Mouse (Mus musculus): Measurements from ENCODE around the gene Ahnak2.

Ahnak2 gene

DNA sequence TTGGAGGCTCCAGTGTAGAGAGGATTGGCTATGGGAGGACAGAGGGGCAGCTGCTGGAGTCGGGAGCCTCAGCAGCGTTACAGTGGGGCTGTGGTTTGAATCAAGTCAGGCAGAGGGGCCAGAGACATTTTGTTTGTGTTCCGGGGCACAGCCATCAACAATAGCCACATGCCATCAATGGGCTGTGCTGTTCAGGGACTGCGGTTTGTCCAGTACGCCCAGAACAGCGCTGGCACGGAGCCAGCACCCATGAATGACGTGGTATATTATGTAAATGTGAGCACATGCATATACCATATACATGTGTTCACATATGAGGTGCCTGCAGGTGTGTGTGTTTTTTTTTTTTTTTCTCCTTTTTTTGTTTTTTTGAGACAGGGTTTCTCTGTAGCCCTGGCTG, 74.7 kb downstream of the Ahnak2 start:
- DNase-seq = peak; percentile 41

DNA sequence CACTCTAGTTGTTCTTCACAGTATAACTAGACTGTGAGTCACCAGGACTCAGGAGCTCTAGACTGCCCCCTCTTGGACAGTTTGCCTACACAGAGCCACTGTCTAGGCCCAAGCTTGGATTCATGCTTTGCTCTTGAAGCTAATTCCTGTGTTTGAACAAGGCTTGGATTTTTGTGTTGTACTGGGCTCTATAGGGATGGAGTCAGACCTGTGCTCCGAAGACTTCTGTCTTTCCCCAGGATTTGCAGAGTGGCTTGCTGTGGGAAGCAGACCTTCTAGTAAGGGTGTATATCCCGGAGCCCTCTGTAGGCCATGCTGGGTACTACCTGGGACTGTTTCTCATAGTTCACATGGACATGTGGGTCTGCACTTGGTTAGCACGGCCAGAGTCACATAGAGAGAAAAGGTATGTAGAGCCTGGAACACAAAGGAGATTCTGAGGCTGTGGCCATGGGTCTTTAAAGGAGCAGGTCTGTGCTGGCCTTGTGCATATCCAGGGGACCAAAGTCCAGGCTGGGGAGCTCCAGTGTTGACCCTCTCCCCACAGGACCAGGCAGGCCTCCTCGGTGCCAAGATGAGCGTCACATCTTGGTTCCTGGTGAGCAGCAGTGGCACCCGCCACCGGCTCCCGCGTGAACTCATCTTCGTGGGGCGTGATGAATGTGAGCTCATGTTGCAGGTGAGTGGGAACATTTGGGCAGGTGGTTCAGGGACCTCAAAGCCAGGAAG, 78.2 kb downstream of the Ahnak2 start:
- peak; percentile 83 for DNase-seq

DNA sequence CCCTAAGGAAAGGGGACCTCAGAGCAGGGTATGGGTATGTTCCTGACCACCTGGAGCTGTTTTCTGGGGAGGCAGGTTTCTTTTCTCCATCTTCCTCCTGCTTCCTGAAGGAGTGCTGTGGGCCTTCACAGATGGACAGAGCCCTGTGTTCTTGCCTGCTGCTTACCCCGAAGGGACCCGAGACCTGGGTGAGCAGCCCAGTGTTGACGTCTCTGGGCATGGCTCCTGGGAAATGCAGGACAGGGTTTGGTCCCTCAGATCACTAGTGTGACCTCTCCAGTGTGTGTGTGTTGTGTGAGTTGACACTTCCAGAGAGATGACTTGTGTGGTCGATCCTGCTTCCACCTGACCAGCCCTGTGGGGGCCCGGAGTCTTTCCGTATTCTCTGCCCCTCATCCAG, 79.0 kb downstream of the Ahnak2 start:
- peak; percentile 51 for DNase-seq

GRCm38 (mm10) chr12:112723028-112723330, 79.5 kb downstream of the Ahnak2 start:
- peak; percentile 77 for DNase-seq

- DNase-seq = peak; percentile 87
These were observed 80.0 kb downstream of the Ahnak2 start for GRCm38 (mm10) chr12:112722240-112723027.
